8 mouse cellular contexts compared by ENCODE assay signal in the genomic region with DNA sequence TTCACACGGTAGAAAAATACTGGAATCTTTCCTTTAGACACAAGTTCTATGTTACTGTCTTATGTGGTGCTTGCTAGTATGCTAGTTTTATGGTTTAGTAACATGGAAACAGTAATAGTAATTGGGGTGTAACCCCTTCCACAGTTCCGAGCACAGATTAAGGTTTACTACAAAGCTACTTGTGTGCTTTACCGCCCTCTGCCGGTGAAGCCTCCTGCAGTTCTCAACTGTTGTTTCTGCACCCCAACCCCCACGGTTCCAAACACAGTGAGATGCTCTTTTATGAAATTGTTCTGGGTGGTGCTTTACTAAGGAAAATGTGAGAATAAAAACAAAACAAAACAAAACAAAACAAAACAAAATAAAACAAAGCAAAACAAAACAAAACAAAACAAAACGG.
DNase-seq lines count a peak whose midpoint lies in the region; ATAC-seq and TF ChIP-seq lines count a peak whose summit lies in the region.

No protein-coding gene starts in this region.

- peak; percentile 31; the same call in 1 of the 2 replicates for TF ChIP-seq CTCF in embryonic fibroblast, embryonic 13.5 days (IDR thresholded peaks at IDR 0.05; ENCODE audit: borderline replicate concordance, insufficient read depth, low read length)
- peak; percentile 38; the same call in 1 of the 2 replicates for TF ChIP-seq CTCF in small intestine, adult 2 months (IDR thresholded peaks at IDR 0.05; ENCODE audit: extremely low read depth, insufficient read length, insufficient replicate concordance, low read depth, low read length)

- no peaks in the 10 kb centered on the region for H3K4me1 ChIP-seq in ES-E14 (ENCODE audit: control insufficient read depth in 2 of 2, insufficient read depth in 2 of 2, low read length in 2 of 2, poor library complexity in 1 of 2)
- no peaks in the 10 kb centered on the region for H3K4me1 ChIP-seq in embryonic fibroblast, embryonic 13.5 days (ENCODE audit: control insufficient read depth, insufficient read depth, low read length)
- no peaks in the 10 kb centered on the region for H3K4me1 ChIP-seq in small intestine, adult 2 months (ENCODE audit: control insufficient read depth, insufficient read depth, insufficient read length, low read length)

- no peaks in the 10 kb centered on the region for H3K9me3 ChIP-seq in ES-E14 (ENCODE audit: control insufficient read depth, insufficient read depth, low read depth, low read length)

- H3K36me3 ChIP-seq in ES-E14 (ENCODE audit: control insufficient read depth, insufficient read depth, low read length, poor library complexity, severe bottlenecking): 0 out of 2 replicates have a peak, but pooled peaks cover 2% of the 10 kb centered on the region
- no peaks in the 10 kb centered on the region for H3K36me3 ChIP-seq in small intestine, adult 2 months (ENCODE audit: control insufficient read depth, insufficient read depth, low read length)

- DNase-seq in CD4-positive, CD25-positive, alpha-beta regulatory T cell, adult 2 months (ENCODE audit: low read depth, low spot score): peak; percentile 56
- peak; percentile 31 for DNase-seq in layer of hippocampus, adult 11-12 months (ENCODE audit: low spot score)
- DNase-seq in layer of hippocampus, postnatal 14 days (ENCODE audit: low spot score in 2 of 2): no peak
- peak; percentile 40 for DNase-seq in ES-E14 (ENCODE audit: low read depth, low spot score)
- no peak for DNase-seq in gastrocnemius, adult 8-10 months (ENCODE audit: low spot score in 2 of 2)

- no peak overlapping the region for H3K4me3 ChIP-seq in ES-E14 (ENCODE audit: insufficient read depth in 1 of 2, low read depth in 1 of 2, low read length in 2 of 2, poor library complexity in 1 of 2, severe bottlenecking in 1 of 2)
- H3K4me3 ChIP-seq in embryonic fibroblast, embryonic 13.5 days (ENCODE audit: insufficient read depth, low read length): no peak overlapping the region
- H3K4me3 ChIP-seq in small intestine, adult 2 months (ENCODE audit: low read depth, low read length): no peak overlapping the region

- in situ Hi-C loops in ES-E14 (cut with MboI; ENCODE audit: low sequenced_read_pairs in 2 of 2, unreplicated experiment in 2 of 2): no loop called here

- no peak overlapping the region for H3K27ac ChIP-seq in ES-E14 (ENCODE audit: insufficient read depth, low read depth, low read length, poor library complexity, severe bottlenecking)
- H3K27ac ChIP-seq in embryonic fibroblast, embryonic 13.5 days (ENCODE audit: insufficient read depth, low read length): no peak overlapping the region
- H3K27ac ChIP-seq in small intestine, adult 2 months (ENCODE audit: insufficient read depth, low read depth, low read length): no peak overlapping the region

- no peak for TF ChIP-seq POLR2A in embryonic fibroblast, embryonic 13.5 days (IDR thresholded peaks at IDR 0.05; ENCODE audit: low read depth, low read length)
- TF ChIP-seq POLR2A in small intestine, adult 2 months (IDR thresholded peaks at IDR 0.05; ENCODE audit: low read depth, low read length): no peak

- H3K9ac ChIP-seq in ES-E14 (ENCODE audit: insufficient read depth, low read depth, low read length, poor library complexity, severe bottlenecking): no peak overlapping the region

- WGBS in small intestine, adult 2 months: 50% methylated on average over 6 of the region's 6 CpGs

- H3K27me3 ChIP-seq in small intestine, adult 2 months (ENCODE audit: control insufficient read depth, insufficient read depth, low read length): no peaks in the 10 kb centered on the region

- ATAC-seq in CD4-positive, CD25-positive, alpha-beta regulatory T cell, adult 4 months: no peak

TF ChIP-seq in ES-E14, 5 proteins besides CTCF, POLR2A, EP300 and RAD21:
- TF ChIP-seq CHD2 (IDR thresholded peaks at IDR 0.05; ENCODE audit: low read depth, low read length): no peak
- TF ChIP-seq ZC3H11A (IDR thresholded peaks at IDR 0.05; ENCODE audit: borderline replicate concordance, low read depth, low read length): peak; percentile 47; the same call in 1 of the 2 replicates

Comparison
In these comparisons a context has a peak if more than half of its experiments do, and no peak if none do; other contexts are left out.
1. DNase-seq: peak in CD4-positive, CD25-positive, alpha-beta regulatory T cell, adult 2 months (single experiment), layer of hippocampus, adult 11-12 months (single experiment) and ES-E14 (single experiment); none in layer of hippocampus, postnatal 14 days (0 of 2) and gastrocnemius, adult 8-10 months (0 of 2).